Mouse (Mus musculus) heart, embryonic 10.5 days (tissue): ENCODE measurements around the gene Dnajc16. TPM values are rescaled to one million over a fixed set of nuclear protein-coding genes. Genes with fewer than 3 reads are reported as not detected.

Source experiments
- DNase-seq: peaks from one replicate; pipeline ENCODE4 v3.0.0-alpha.2; 2017; ENCODE audit warnings: low spot score
- H3K27ac ChIP-seq: fragments of 300-500 bp; sonication (generic); 2 replicates; pipeline ENCODE4 v1.5.1; 2016; ENCODE audit warnings: mild to moderate bottlenecking
- H3K27me3 ChIP-seq: fragments of 300-500 bp; sonication (generic); 2 replicates; pipeline ENCODE4 v1.6.1; 2016; ENCODE audit warnings: mild to moderate bottlenecking; ENCODE audit not compliant: poor library complexity, insufficient read depth, severe bottlenecking
- H3K36me3 ChIP-seq: fragments of 300-500 bp; sonication (generic); 2 replicates; pipeline ENCODE4 v1.6.1; 2016; ENCODE audit warnings: mild to moderate bottlenecking, moderate library complexity
- H3K4me1 ChIP-seq: fragments of 300-500 bp; sonication (generic); 2 replicates; pipeline ENCODE4 v1.6.1; 2016; ENCODE audit warnings: mild to moderate bottlenecking
- H3K4me3 ChIP-seq: fragments of 300-500 bp; sonication (generic); 2 replicates; pipeline ENCODE4 v1.5.1; 2016; ENCODE audit warnings: mild to moderate bottlenecking, moderate library complexity
- H3K9me3 ChIP-seq: fragments of 300-500 bp; sonication (generic); 2 replicates; pipeline ENCODE4 v1.6.1; 2016; ENCODE audit warnings: mild to moderate bottlenecking, moderate library complexity
- WGBS: fragments of 180-500 bp; shearing (Covaris S2); methylation state at CpG from one replicate; pipeline ENCODE4 v1.1.7; 2016; 5-methylcytosine and 5-hydroxymethylcytosine counted together
- polyA plus RNA-seq: library from polyadenylated mRNA; unstranded; fragments of >200 nt; fragmentation: Nextera tagmentation; extraction: Ambion mirVana; gene quantifications from 2 replicates; pipeline ENCODE4 v1.2.1, GENCODE M21; 2016

Gene Dnajc16
- polyA plus RNA-seq, 1 experiment from 2014 or later: 5.4 TPM

GRCm38 (mm10) chr4:141713598-141714142 lies 77.1 kb downstream of the Dnajc16 start:
- DNase-seq: no peak
- no peaks in the 10 kb centered on the region for H3K9me3 ChIP-seq
- H3K4me1 ChIP-seq: peaks cover 20% of the 10 kb centered on the region
- H3K4me3 ChIP-seq: no peak overlapping the region
- no peaks in the 10 kb centered on the region for H3K27me3 ChIP-seq
- WGBS: 82% methylated on average over 5 of the region's 5 CpGs
- peaks cover 62% of the 10 kb centered on the region for H3K36me3 ChIP-seq
- no peak overlapping the region for H3K27ac ChIP-seq

- DNase-seq: no peak
- no peaks in the 10 kb centered on the region for H3K9me3 ChIP-seq
- peaks cover 80% of the 10 kb centered on the region for H3K36me3 ChIP-seq
- no peaks in the 10 kb centered on the region for H3K27me3 ChIP-seq
- no peak overlapping the region for H3K27ac ChIP-seq
- no peak overlapping the region for H3K4me3 ChIP-seq
- WGBS: 87% methylated on average over 1 of the region's 1 CpGs
- H3K4me1 ChIP-seq: peaks cover 17% of the 10 kb centered on the region
Measured at GRCm38 (mm10) chr4:141711250-141711649, 79.5 kb downstream of the Dnajc16 start.

Other genes with a start within 250 kb of the Dnajc16 start
- 61.9 and 62.7 TPM in 2 replicates for gene Fblim1, start 184.8 kb downstream of the Dnajc16 start, polyA plus RNA-seq
- gene Tmem82, start 172.3 kb downstream of the Dnajc16 start, polyA plus RNA-seq: 0.96 and 2.4 TPM in 2 replicates
- gene Slc25a34, start 167.1 kb downstream of the Dnajc16 start, polyA plus RNA-seq: 0.20 and 0.34 TPM in 2 replicates
- 4.1 and 5.4 TPM in 2 replicates for gene Plekhm2, start 126.0 kb downstream of the Dnajc16 start, polyA plus RNA-seq
- 3.1 and 4.4 TPM in 2 replicates for gene Rsc1a1, start 105.3 kb downstream of the Dnajc16 start, polyA plus RNA-seq
- 21.4 and 21.5 TPM in 2 replicates for gene Ddi2, start 67.5 kb downstream of the Dnajc16 start, polyA plus RNA-seq
- 1.2 and 3.5 TPM in 2 replicates for gene Agmat, start 44.3 kb downstream of the Dnajc16 start, polyA plus RNA-seq
- gene Casp9, start 2.7 kb upstream of the Dnajc16 start, polyA plus RNA-seq: 21.4 and 22.5 TPM in 2 replicates
- not detected in 2 replicates for gene Cela2a, start 35.2 kb upstream of the Dnajc16 start, polyA plus RNA-seq
- gene Ctrc, start 55.4 kb upstream of the Dnajc16 start, polyA plus RNA-seq: not detected in 2 replicates
- gene Efhd2, start 84.0 kb upstream of the Dnajc16 start, polyA plus RNA-seq: 139 and 151 TPM in 2 replicates
- gene Fhad1, start 224.2 kb upstream of the Dnajc16 start, polyA plus RNA-seq: 3.4 and 5.2 TPM in 2 replicates